Mouse (Mus musculus): ENCODE measurements around the gene Eral1. TPM values are rescaled to one million over a fixed set of nuclear protein-coding genes. Genes with fewer than 3 reads are reported as not detected.
"Not testable (repeated sequence)": the region's sequence is repeated elsewhere in the genome, so short reads cannot be mapped to it uniquely, and the experiment has no call there.

Gene Eral1
- polyA plus RNA-seq, 2 experiments: 34.4 to 35.8 TPM

- no peak for TF ChIP-seq POLR2A (IDR thresholded peaks at IDR 0.05; ENCODE audit: borderline replicate concordance, extremely low read depth, insufficient read depth, insufficient read length)
- Histone ChIP-seq H3K27me3 (ENCODE audit: control insufficient read depth, insufficient read depth, low read length) (no peaks in the 10 kb centered on the region), H3K4me1 (ENCODE audit: control insufficient read depth, insufficient read depth, low read length) (peaks cover 5% of the 10 kb centered on the region; the same call in 1 of the 2 replicates), H3K36me3 (ENCODE audit: control insufficient read depth, insufficient read depth, low read length) (peaks cover 44% of the 10 kb centered on the region), H3K27ac (replicated peaks; ENCODE audit: low read depth, low read length) (no peak overlapping the region), H3K9ac (ENCODE audit: low read depth, low read length, severe bottlenecking) (no peak overlapping the region), H3K4me2 (replicated peaks; ENCODE audit: low read depth, low read length, severe bottlenecking) (no peak overlapping the region), H3K4me3 (replicated peaks; ENCODE audit: low read length) (no peak overlapping the region), H3K9me3 (ENCODE audit: control insufficient read depth, low read length) (no peaks in the 10 kb centered on the region)
- DNase-seq (ENCODE audit: low spot score) (peak; percentile 66), ATAC-seq (ENCODE audit: low FRiP score, low read depth) (peak; percentile 53)
- 54% methylated on average over 9 of the region's 9 CpGs for WGBS
Observed at GRCm38 (mm10) chr11:78059833-78060757, 20.1 kb downstream of the Eral1 start.

GRCm38 (mm10) chr11:78056946-78057345 is 23.2 kb downstream of the Eral1 start:
- Histone ChIP-seq H3K9me3 (ENCODE audit: control insufficient read depth, low read length) (no peaks in the 10 kb centered on the region), H3K4me1 (ENCODE audit: control insufficient read depth, insufficient read depth, low read length) (peaks cover 3% of the 10 kb centered on the region; the same call in 1 of the 2 replicates), H3K36me3 (ENCODE audit: control insufficient read depth, insufficient read depth, low read length) (peaks cover 63% of the 10 kb centered on the region), H3K27ac (replicated peaks; ENCODE audit: low read depth, low read length) (no peak overlapping the region), H3K4me2 (replicated peaks; ENCODE audit: low read depth, low read length, severe bottlenecking) (no peak overlapping the region), H3K27me3 (ENCODE audit: control insufficient read depth, insufficient read depth, low read length) (no peaks in the 10 kb centered on the region), H3K9ac (ENCODE audit: low read depth, low read length, severe bottlenecking) (no peak overlapping the region), H3K4me3 (replicated peaks; ENCODE audit: low read length) (no peak overlapping the region)
- DNase-seq (ENCODE audit: low spot score) (no peak), ATAC-seq (ENCODE audit: low FRiP score, low read depth) (no peak)
- TF ChIP-seq POLR2A (IDR thresholded peaks at IDR 0.05; ENCODE audit: borderline replicate concordance, extremely low read depth, insufficient read depth, insufficient read length): no peak
- WGBS: 85% methylated on average over 8 of the region's 8 CpGs

GRCm38 (mm10) chr11:78053078-78053477 is 27.1 kb downstream of the Eral1 start:
- no peaks in the 10 kb centered on the region for H3K9me3 ChIP-seq (ENCODE audit: control insufficient read depth, low read length)
- DNase-seq (ENCODE audit: low spot score) (no peak), ATAC-seq (ENCODE audit: low FRiP score, low read depth) (no peak)
- WGBS: 91% methylated on average over 8 of the region's 8 CpGs
- no peak overlapping the region for H3K4me2 ChIP-seq (replicated peaks; ENCODE audit: low read depth, low read length, severe bottlenecking)
- H3K9ac ChIP-seq (ENCODE audit: low read depth, low read length, severe bottlenecking): no peak overlapping the region
- H3K4me1 ChIP-seq (ENCODE audit: control insufficient read depth, insufficient read depth, low read length): no peaks in the 10 kb centered on the region
- no peaks in the 10 kb centered on the region for H3K27me3 ChIP-seq (ENCODE audit: control insufficient read depth, insufficient read depth, low read length)
- H3K36me3 ChIP-seq (ENCODE audit: control insufficient read depth, insufficient read depth, low read length): peaks cover 57% of the 10 kb centered on the region
- H3K27ac ChIP-seq (replicated peaks; ENCODE audit: low read depth, low read length): no peak overlapping the region
- H3K4me3 ChIP-seq (replicated peaks; ENCODE audit: low read length): no peak overlapping the region
- TF ChIP-seq POLR2A (IDR thresholded peaks at IDR 0.05; ENCODE audit: borderline replicate concordance, extremely low read depth, insufficient read depth, insufficient read length): no peak

GRCm38 (mm10) chr11:78048637-78049036 is 31.5 kb downstream of the Eral1 start:
- DNase-seq (ENCODE audit: low spot score); H3K9me3 ChIP-seq (ENCODE audit: control insufficient read depth, low read length); H3K27me3 ChIP-seq (ENCODE audit: control insufficient read depth, insufficient read depth, low read length); H3K4me3 ChIP-seq (replicated peaks; ENCODE audit: low read length); H3K4me1 ChIP-seq (ENCODE audit: control insufficient read depth, insufficient read depth, low read length); H3K4me2 ChIP-seq (replicated peaks; ENCODE audit: low read depth, low read length, severe bottlenecking); H3K27ac ChIP-seq (replicated peaks; ENCODE audit: low read depth, low read length); H3K9ac ChIP-seq (ENCODE audit: low read depth, low read length, severe bottlenecking); ATAC-seq (ENCODE audit: low FRiP score, low read depth): not testable (repeated sequence)
- 96% methylated on average over 2 of the region's 4 CpGs for WGBS
- H3K36me3 ChIP-seq (ENCODE audit: control insufficient read depth, insufficient read depth, low read length): peaks cover 20% of the 10 kb centered on the region

GRCm38 (mm10) chr11:78044758-78045251 is 35.4 kb downstream of the Eral1 start:
- Histone ChIP-seq H3K9me3 (ENCODE audit: control insufficient read depth, low read length) (no peaks in the 10 kb centered on the region), H3K9ac (ENCODE audit: low read depth, low read length, severe bottlenecking) (no peak overlapping the region), H3K27ac (replicated peaks; ENCODE audit: low read depth, low read length) (no peak overlapping the region), H3K4me2 (replicated peaks; ENCODE audit: low read depth, low read length, severe bottlenecking) (no peak overlapping the region), H3K4me1 (ENCODE audit: control insufficient read depth, insufficient read depth, low read length) (0 out of 2 replicates have a peak, but pooled peaks cover 2% of the 10 kb centered on the region), H3K36me3 (ENCODE audit: control insufficient read depth, insufficient read depth, low read length) (peaks cover 7% of the 10 kb centered on the region), H3K27me3 (ENCODE audit: control insufficient read depth, insufficient read depth, low read length) (no peaks in the 10 kb centered on the region), H3K4me3 (replicated peaks; ENCODE audit: low read length) (no peak overlapping the region)
- 67% methylated on average over 5 of the region's 5 CpGs for WGBS
- no peak for TF ChIP-seq POLR2A (IDR thresholded peaks at IDR 0.05; ENCODE audit: borderline replicate concordance, extremely low read depth, insufficient read depth, insufficient read length)
- ATAC-seq (ENCODE audit: low FRiP score, low read depth): no peak
- no peak for DNase-seq (ENCODE audit: low spot score)

- DNase-seq (ENCODE audit: low spot score); H3K9ac ChIP-seq (ENCODE audit: low read depth, low read length, severe bottlenecking); H3K9me3 ChIP-seq (ENCODE audit: control insufficient read depth, low read length); H3K27ac ChIP-seq (replicated peaks; ENCODE audit: low read depth, low read length); H3K4me2 ChIP-seq (replicated peaks; ENCODE audit: low read depth, low read length, severe bottlenecking); H3K27me3 ChIP-seq (ENCODE audit: control insufficient read depth, insufficient read depth, low read length); ATAC-seq (ENCODE audit: low FRiP score, low read depth); H3K36me3 ChIP-seq (ENCODE audit: control insufficient read depth, insufficient read depth, low read length); H3K4me3 ChIP-seq (replicated peaks; ENCODE audit: low read length): not testable (repeated sequence)
- WGBS: 96% methylated on average over 4 of the region's 4 CpGs
- peaks cover 12% of the 10 kb centered on the region for H3K4me1 ChIP-seq (ENCODE audit: control insufficient read depth, insufficient read depth, low read length)
Observed at GRCm38 (mm10) chr11:78042290-78042870, 37.8 kb downstream of the Eral1 start.
